Mouse (Mus musculus) bone marrow macrophage, adult 2 months (primary cell): ENCODE data around the gene Gm11627.

Experiments
- CTCF ChIP-seq: IDR thresholded peaks from 2 replicates; pipeline ENCODE4 v1.5.1; 2012; ENCODE audit warnings: low read depth, mild to moderate bottlenecking, low read length, moderate library complexity
- POLR2A ChIP-seq: IDR thresholded peaks from 2 replicates; pipeline ENCODE4 v1.6.1; 2012; ENCODE audit warnings: mild to moderate bottlenecking, low read depth, low read length, borderline replicate concordance

GRCm38 (mm10) chr11:102610675-102611316, 31.5 kb upstream of the Gm11627 start:
- no peak for TF ChIP-seq POLR2A
- no peak for TF ChIP-seq CTCF
